Mouse (Mus musculus) ovary, postnatal 14 days (tissue): ENCODE data around the gene Gm6164.
"Not testable (repeated sequence)": the region's sequence is repeated elsewhere in the genome, so short reads cannot be mapped to it uniquely, and the experiment has no call there.

ENCODE experiments used
- DNase-seq: peaks from one replicate; pipeline ENCODE4 v3.0.0; 2022; ENCODE audit warnings: low spot score

Gene Gm6164

DNA sequence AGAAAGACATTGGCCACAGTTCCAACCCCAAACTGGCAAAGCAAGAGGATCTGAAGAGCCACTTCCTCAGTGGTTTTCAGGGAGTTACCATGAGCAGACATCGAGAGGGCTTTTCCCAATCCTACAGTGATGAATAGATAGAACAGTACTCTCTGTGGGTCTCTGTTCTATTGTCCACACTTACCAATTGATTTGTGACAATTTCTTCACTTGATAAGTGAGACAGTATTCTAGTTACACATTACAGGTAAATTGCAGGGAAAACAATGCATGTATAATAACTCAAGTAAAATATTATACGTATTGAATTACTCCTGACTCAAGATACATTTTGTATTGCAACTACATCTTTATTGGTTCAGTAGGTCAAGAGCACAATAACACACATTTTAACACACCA is at the start of gene Gm6164:
Gm6164 (minus strand) TSS at position 101 of the 400 bp plus-strand sequence.
- not testable (repeated sequence) for DNase-seq

DNA sequence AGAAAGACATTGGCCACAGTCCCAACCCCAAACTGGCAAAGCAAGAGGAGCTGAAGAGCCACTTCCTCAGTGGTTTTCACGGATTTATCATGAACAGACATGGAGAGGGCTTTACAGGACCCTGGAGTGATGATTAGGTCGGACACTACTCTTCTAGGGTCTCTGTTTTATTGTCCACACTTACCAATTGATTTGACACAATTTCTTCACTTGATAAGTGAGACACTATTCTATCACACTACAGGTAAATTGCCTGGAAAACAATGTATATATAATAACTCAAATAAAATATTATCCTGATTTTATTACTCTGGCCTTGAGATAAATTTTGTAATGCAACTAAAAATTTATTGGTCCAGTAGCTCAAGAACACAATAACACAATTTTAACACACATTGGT is 28.3 kb upstream of the Gm6164 start, which contains the start of gene Gm4498:
Gm4498 (minus strand) TSS at position 101 of the 400 bp plus-strand sequence.
- DNase-seq: not testable (repeated sequence)

- not testable (repeated sequence) for DNase-seq
These were observed 12.0 kb downstream of the Gm6164 start, which contains the start of gene Vmn1r95 for GRCm38 (mm10) chr7:20193410-20193809. TSS of gene Vmn1r95 (plus strand) at chr7:20193710.

GRCm38 (mm10) chr7:20168277-20168676 is 37.1 kb downstream of the Gm6164 start, which contains the start of gene Vmn1r94:
TSS of gene Vmn1r94 (minus strand) at chr7:20168377.
- not testable (repeated sequence) for DNase-seq
